In the genomic region with DNA sequence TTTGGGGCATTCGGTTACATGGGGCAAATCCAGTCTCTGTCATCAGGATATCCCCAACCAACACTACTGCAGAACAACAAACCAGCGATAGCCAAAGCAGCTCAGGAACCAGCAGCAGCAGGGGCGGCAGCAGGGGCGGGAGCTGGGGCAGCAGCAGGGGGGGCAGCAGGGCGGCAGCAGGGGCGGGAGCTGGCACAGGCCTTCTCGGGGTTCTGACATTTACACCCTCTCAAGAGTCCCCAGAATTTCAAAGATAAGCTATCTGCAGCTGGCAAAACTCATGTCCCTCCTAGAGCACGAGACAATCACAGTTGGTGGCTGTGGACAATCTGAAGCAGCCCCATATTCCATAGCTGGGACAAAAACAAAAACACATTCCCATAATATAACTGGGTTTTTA, we compare ENCODE assay signal across 30 mouse cellular contexts. TPM values are rescaled to one million over a fixed set of nuclear protein-coding genes. Genes with fewer than 3 reads are reported as not detected.
A peak's percentile ranks its signal among the peaks of the same experiment; 100 is the strongest.
DNase-seq lines count a peak whose midpoint lies in the region; ATAC-seq and TF ChIP-seq lines count a peak whose summit lies in the region.
"Had no signal": no experiment of that assay in that cellular context is flagged by ENCODE, and none has a peak within 500 bp of the region (broad histone marks: within the 10 kb centered on the region; RNA-seq: fewer than 3 reads in every experiment).

No protein-coding gene starts in this region.

- H3K9ac ChIP-seq in embryonic facial prominence, embryonic 14.5 days (ENCODE audit: low read depth, low read length) = peak overlapping the region; percentile 8; the same call in 1 of the 2 replicates
- no peak overlapping the region for H3K9ac ChIP-seq in heart, embryonic 12.5 days
- no peak overlapping the region for H3K9ac ChIP-seq in midbrain, embryonic 11.5 days (ENCODE audit: low read length)
- H3K9ac ChIP-seq in midbrain, postnatal 0 days (replicated peaks; ENCODE audit: low read length, poor library complexity, severe bottlenecking) = no peak overlapping the region
- H3K9ac ChIP-seq: embryonic facial prominence, embryonic 12.5 days; forebrain, embryonic 15.5 days; hindbrain, embryonic 15.5 days; limb, embryonic 12.5 days; lung, embryonic 15.5 days; midbrain, embryonic 13.5 days had no signal

- no peak overlapping the region for H3K4me3 ChIP-seq in embryonic facial prominence, embryonic 14.5 days (ENCODE audit: low read depth, low read length)
- H3K4me3 ChIP-seq in embryonic facial prominence, embryonic 10.5 days = no peak overlapping the region
- H3K4me3 ChIP-seq in heart, embryonic 12.5 days = no peak overlapping the region
- H3K4me3 ChIP-seq in midbrain, embryonic 11.5 days (ENCODE audit: low read depth, low read length) = no peak overlapping the region
- H3K4me3 ChIP-seq in midbrain, postnatal 0 days (ENCODE audit: low read depth, low read length) = no peak overlapping the region
- H3K4me3 ChIP-seq: embryonic facial prominence, embryonic 12.5 days; forebrain, embryonic 10.5 days; forebrain, embryonic 15.5 days; hindbrain, embryonic 10.5 days; hindbrain, embryonic 15.5 days; layer of hippocampus, adult 2 months; left cerebral cortex, adult 2 months; limb, embryonic 12.5 days; lung, embryonic 15.5 days; megakaryocyte, embryonic 14.5 days; midbrain, embryonic 13.5 days had no signal

- H3K27ac ChIP-seq in embryonic facial prominence, embryonic 14.5 days (replicated peaks; ENCODE audit: low read depth, low read length) = no peak overlapping the region
- H3K27ac ChIP-seq in embryonic facial prominence, embryonic 10.5 days (replicated peaks) = no peak overlapping the region
- H3K27ac ChIP-seq in heart, embryonic 12.5 days (ENCODE audit: poor library complexity, severe bottlenecking) = no peak overlapping the region
- no peak overlapping the region for H3K27ac ChIP-seq in midbrain, embryonic 11.5 days (ENCODE audit: low read depth, low read length)
- H3K27ac ChIP-seq in midbrain, postnatal 0 days (ENCODE audit: low read depth, low read length) = no peak overlapping the region
- H3K27ac ChIP-seq: embryonic facial prominence, embryonic 12.5 days; forebrain, embryonic 10.5 days; forebrain, embryonic 15.5 days; hindbrain, embryonic 10.5 days; hindbrain, embryonic 15.5 days; layer of hippocampus, adult 2 months; left cerebral cortex, adult 2 months; limb, embryonic 12.5 days; lung, embryonic 15.5 days; midbrain, embryonic 13.5 days had no signal

- intact Hi-C loops in heart, postnatal 14 days (cut with DNase I) = no loop called here

- TF ChIP-seq CTCF in midbrain, postnatal 0 days (IDR thresholded peaks at IDR 0.05) = no peak

- WGBS in embryonic facial prominence, embryonic 14.5 days = 37% methylated on average over 8 of the region's 8 CpGs
- 53% methylated on average over 8 of the region's 8 CpGs for WGBS in embryonic facial prominence, embryonic 10.5 days
- 9% methylated on average over 8 of the region's 8 CpGs for WGBS in heart, embryonic 12.5 days
- 40% methylated on average over 8 of the region's 8 CpGs for whole genome bisulfite sequencing in midbrain, embryonic 11.5 days
- 51% methylated on average over 8 of the region's 8 CpGs for WGBS in midbrain, postnatal 0 days

- ATAC-seq in embryonic facial prominence, embryonic 14.5 days (ENCODE audit: low read depth) = no peak
- ATAC-seq in heart, embryonic 12.5 days (ENCODE audit: insufficient number of reproducible peaks, low FRiP score) = no peak
- no peak for ATAC-seq in midbrain, embryonic 11.5 days (ENCODE audit: low FRiP score)
- no peak for ATAC-seq in midbrain, postnatal 0 days (ENCODE audit: low FRiP score)
- ATAC-seq: forebrain, embryonic 15.5 days; inflammation-experienced regulatory T-cells, adult 6 months; midbrain, embryonic 13.5 days had no signal

- H3K4me2 ChIP-seq in embryonic facial prominence, embryonic 14.5 days (ENCODE audit: low read depth, low read length) = no peak overlapping the region
- H3K4me2 ChIP-seq in heart, embryonic 12.5 days = peak overlapping the region; percentile 40
- no peak overlapping the region for H3K4me2 ChIP-seq in midbrain, embryonic 11.5 days
- no peak overlapping the region for H3K4me2 ChIP-seq in midbrain, postnatal 0 days (ENCODE audit: low read depth, low read length, poor library complexity, severe bottlenecking)
- H3K4me2 ChIP-seq: embryonic facial prominence, embryonic 12.5 days; forebrain, embryonic 15.5 days; hindbrain, embryonic 15.5 days; limb, embryonic 12.5 days; lung, embryonic 15.5 days; midbrain, embryonic 13.5 days had no signal

- H3K36me3 ChIP-seq in embryonic facial prominence, embryonic 14.5 days (ENCODE audit: control insufficient read depth, insufficient read depth, low read length) = no peaks in the 10 kb centered on the region
- H3K36me3 ChIP-seq in embryonic facial prominence, embryonic 10.5 days (replicated peaks) = no peaks in the 10 kb centered on the region
- H3K36me3 ChIP-seq in heart, embryonic 12.5 days = no peaks in the 10 kb centered on the region
- no peaks in the 10 kb centered on the region for H3K36me3 ChIP-seq in midbrain, embryonic 11.5 days (ENCODE audit: control insufficient read depth, insufficient read depth, low read length)
- H3K36me3 ChIP-seq in midbrain, postnatal 0 days (ENCODE audit: insufficient read depth, low read length) = no peaks in the 10 kb centered on the region
- H3K36me3 ChIP-seq: embryonic facial prominence, embryonic 12.5 days; forebrain, embryonic 10.5 days; forebrain, embryonic 15.5 days; G1E; hindbrain, embryonic 10.5 days; hindbrain, embryonic 15.5 days; limb, embryonic 12.5 days; lung, embryonic 15.5 days; midbrain, embryonic 13.5 days had no signal

- DNase-seq in embryonic facial prominence, embryonic 14.5 days (ENCODE audit: low spot score) = no peak
- no peak for DNase-seq in embryonic facial prominence, embryonic 10.5 days (ENCODE audit: low spot score)
- DNase-seq in heart, postnatal 14 days = no peak
- peak; percentile 85 for DNase-seq in midbrain, embryonic 11.5 days (ENCODE audit: low spot score, missing footprints)
- no peak for DNase-seq in midbrain, postnatal 0 days (ENCODE audit: low spot score)
- no peak for DNase-seq in spleen, adult 12 weeks (ENCODE audit: low spot score)
- DNase-seq: adrenal gland, adult 8-10 months; cerebellum, adult 9-10 months; cerebellum, postnatal 36 days; gastrocnemius, postnatal 25 days; kidney, adult 11 months; right cerebral cortex, postnatal 14 days; spleen, adult 18-20 months; thymus, postnatal 14 days had no signal

- H3K4me1 ChIP-seq in embryonic facial prominence, embryonic 14.5 days (ENCODE audit: control insufficient read depth, insufficient read depth, low read length) = no peaks in the 10 kb centered on the region
- peaks cover 4% of the 10 kb centered on the region for H3K4me1 ChIP-seq in embryonic facial prominence, embryonic 10.5 days
- H3K4me1 ChIP-seq in heart, embryonic 12.5 days (replicated peaks) = peaks cover 15% of the 10 kb centered on the region
- no peaks in the 10 kb centered on the region for H3K4me1 ChIP-seq in midbrain, embryonic 11.5 days (ENCODE audit: control insufficient read depth, insufficient read depth, low read length)
- no peaks in the 10 kb centered on the region for H3K4me1 ChIP-seq in midbrain, postnatal 0 days (ENCODE audit: insufficient read depth, low read length)
- H3K4me1 ChIP-seq: embryonic facial prominence, embryonic 12.5 days; forebrain, embryonic 15.5 days; hindbrain, embryonic 15.5 days; limb, embryonic 12.5 days; lung, embryonic 15.5 days had no signal

- no peaks in the 10 kb centered on the region for H3K27me3 ChIP-seq in embryonic facial prominence, embryonic 14.5 days (replicated peaks; ENCODE audit: control insufficient read depth, insufficient read depth, low read length)
- no peaks in the 10 kb centered on the region for H3K27me3 ChIP-seq in embryonic facial prominence, embryonic 10.5 days (replicated peaks; ENCODE audit: low read depth, poor library complexity, severe bottlenecking)
- no peaks in the 10 kb centered on the region for H3K27me3 ChIP-seq in heart, embryonic 12.5 days (replicated peaks)
- no peaks in the 10 kb centered on the region for H3K27me3 ChIP-seq in midbrain, embryonic 11.5 days (ENCODE audit: control insufficient read depth, insufficient read depth, low read length)
- no peaks in the 10 kb centered on the region for H3K27me3 ChIP-seq in midbrain, postnatal 0 days (ENCODE audit: insufficient read depth, low read length)
- H3K27me3 ChIP-seq: embryonic facial prominence, embryonic 12.5 days; forebrain, embryonic 15.5 days; hindbrain, embryonic 15.5 days; limb, embryonic 12.5 days; lung, embryonic 15.5 days; midbrain, embryonic 13.5 days had no signal

- no peaks in the 10 kb centered on the region for H3K9me3 ChIP-seq in embryonic facial prominence, embryonic 14.5 days (ENCODE audit: control insufficient read depth, low read length)
- no peaks in the 10 kb centered on the region for H3K9me3 ChIP-seq in embryonic facial prominence, embryonic 10.5 days
- no peaks in the 10 kb centered on the region for H3K9me3 ChIP-seq in heart, embryonic 12.5 days (replicated peaks)
- H3K9me3 ChIP-seq in midbrain, embryonic 11.5 days (ENCODE audit: control insufficient read depth, low read length) = no peaks in the 10 kb centered on the region
- no peaks in the 10 kb centered on the region for H3K9me3 ChIP-seq in midbrain, postnatal 0 days (ENCODE audit: low read length)
- H3K9me3 ChIP-seq: embryonic facial prominence, embryonic 12.5 days; forebrain, embryonic 10.5 days; forebrain, embryonic 15.5 days; G1E; hindbrain, embryonic 10.5 days; hindbrain, embryonic 15.5 days; limb, embryonic 12.5 days; lung, embryonic 15.5 days; midbrain, embryonic 13.5 days had no signal

RNA-seq across cellular contexts. Expression of a gene that starts 28.8 kb away (rescaled TPM):
- polyA plus RNA-seq in embryonic facial prominence, embryonic 14.5 days (2014; fragmentation: Nextera tagmentation; extraction: Ambion mirVana) = 1.5 and 1.6 TPM in 2 replicates
- 2.2 and 2.5 TPM in 2 replicates for polyA plus RNA-seq in embryonic facial prominence, embryonic 10.5 days (2016; fragmentation: Nextera tagmentation; extraction: Ambion mirVana)
- polyA plus RNA-seq in heart, embryonic 12.5 days (2016; fragmentation: Nextera tagmentation; extraction: Ambion mirVana) = 3.8 and 4.3 TPM in 2 replicates
- 10 to 100 TPM; 27.5 to 29.0 TPM for total RNA-seq in heart, postnatal 14 days (2021)
- 0.16 and 0.33 TPM in 2 replicates for polyA plus RNA-seq in midbrain, embryonic 11.5 days (2014; fragmentation: Nextera tagmentation; extraction: Ambion mirVana)
- total RNA-seq in midbrain, postnatal 0 days (2014; rRNA removed) = 20.5 and 23.6 TPM in 2 replicates
- polyA plus RNA-seq in midbrain, postnatal 0 days (2015; fragmentation: Nextera tagmentation; extraction: Ambion mirVana) = 3.1 and 3.2 TPM in 2 replicates
- total RNA-seq: G1E; liver, adult 2 months; monocyte, adult 5-6 weeks had no signal
- polyA plus RNA-seq: G1E; inflammation-experienced regulatory T-cells, adult 6 months; liver, adult 2 months had no signal
